Mouse (Mus musculus): Measurements from ENCODE around the gene Srp54a. TPM values are rescaled to one million over a fixed set of nuclear protein-coding genes. Genes with fewer than 3 reads are reported as not detected.

Gene Srp54a
- polyA plus RNA-seq (2015; fragmentation: Nextera tagmentation; extraction: Ambion mirVana) = 111 and 193 TPM in 2 replicates

DNA sequence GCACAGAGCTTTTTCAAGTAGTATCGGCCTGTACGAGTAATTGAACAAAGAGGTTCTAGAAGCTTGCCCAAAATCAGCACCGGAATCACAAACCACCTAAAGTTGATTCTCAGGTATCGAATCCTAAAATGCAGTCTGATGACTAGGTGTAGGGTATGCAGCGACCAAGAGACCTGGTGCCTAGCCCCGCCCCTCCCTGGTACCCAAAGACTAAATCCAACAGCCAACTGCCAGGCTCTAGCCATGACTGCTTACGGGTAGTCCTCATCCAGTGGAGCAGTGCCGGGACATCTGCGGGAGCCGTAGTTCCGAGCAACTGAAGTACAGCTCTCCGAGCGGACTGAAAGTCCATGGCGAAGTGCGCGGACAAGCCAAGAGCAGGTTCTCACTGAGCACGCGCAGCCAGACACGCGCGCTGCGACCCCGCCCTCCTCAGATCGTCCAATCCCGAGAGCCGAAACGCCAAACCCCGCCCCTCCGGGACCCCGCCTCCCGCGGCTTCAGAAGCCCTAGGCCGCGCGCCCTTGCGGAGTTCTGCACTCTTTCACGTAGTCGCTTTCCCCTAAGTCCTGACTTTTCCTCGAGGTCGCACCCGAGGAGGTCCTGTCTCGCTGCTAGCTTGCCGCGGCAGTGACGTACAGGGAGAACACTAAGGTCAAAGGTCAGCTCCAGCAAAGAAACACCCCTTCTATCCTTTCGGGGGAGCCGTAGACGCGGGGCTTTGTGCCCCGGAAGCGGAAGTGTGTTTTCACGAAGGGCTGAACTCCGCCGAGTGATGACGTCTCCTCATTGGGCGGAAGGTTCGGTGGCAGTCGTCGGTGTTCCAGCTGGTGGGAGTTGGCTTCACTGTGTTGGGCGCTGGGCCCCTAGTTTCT lies at the start of gene Srp54a, which contains the start of gene 2700097O09Rik:
Gene Srp54a (plus strand): TSS at position 537 of the 875 bp plus-strand sequence.
Gene 2700097O09Rik (minus strand): TSS at position 385 of the 875 bp plus-strand sequence.

DNA sequence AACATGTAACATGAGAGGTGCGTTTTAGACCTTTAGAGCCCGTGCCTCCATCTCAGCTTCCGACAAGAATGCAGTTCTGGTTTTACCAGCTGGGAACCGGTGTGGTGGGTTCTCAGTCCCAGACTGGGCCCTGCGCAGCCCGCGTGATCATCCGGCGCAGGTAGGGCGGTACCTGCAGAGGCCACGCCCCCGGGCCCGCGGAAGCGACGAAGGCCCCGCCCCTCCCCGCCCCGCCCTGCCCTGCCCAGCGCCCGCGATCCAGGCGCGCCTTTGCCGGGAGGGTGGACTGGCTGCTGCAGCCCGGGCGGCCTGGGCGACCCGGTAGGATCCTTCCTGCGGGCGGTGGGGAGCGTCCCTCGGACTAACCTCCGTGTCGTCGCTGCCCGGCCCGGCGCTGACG lies 44.2 kb downstream of the Srp54a start, which contains the start of gene Fam177a:
Gene Fam177a (plus strand): TSS at position 228 of the 400 bp plus-strand sequence.

DNA sequence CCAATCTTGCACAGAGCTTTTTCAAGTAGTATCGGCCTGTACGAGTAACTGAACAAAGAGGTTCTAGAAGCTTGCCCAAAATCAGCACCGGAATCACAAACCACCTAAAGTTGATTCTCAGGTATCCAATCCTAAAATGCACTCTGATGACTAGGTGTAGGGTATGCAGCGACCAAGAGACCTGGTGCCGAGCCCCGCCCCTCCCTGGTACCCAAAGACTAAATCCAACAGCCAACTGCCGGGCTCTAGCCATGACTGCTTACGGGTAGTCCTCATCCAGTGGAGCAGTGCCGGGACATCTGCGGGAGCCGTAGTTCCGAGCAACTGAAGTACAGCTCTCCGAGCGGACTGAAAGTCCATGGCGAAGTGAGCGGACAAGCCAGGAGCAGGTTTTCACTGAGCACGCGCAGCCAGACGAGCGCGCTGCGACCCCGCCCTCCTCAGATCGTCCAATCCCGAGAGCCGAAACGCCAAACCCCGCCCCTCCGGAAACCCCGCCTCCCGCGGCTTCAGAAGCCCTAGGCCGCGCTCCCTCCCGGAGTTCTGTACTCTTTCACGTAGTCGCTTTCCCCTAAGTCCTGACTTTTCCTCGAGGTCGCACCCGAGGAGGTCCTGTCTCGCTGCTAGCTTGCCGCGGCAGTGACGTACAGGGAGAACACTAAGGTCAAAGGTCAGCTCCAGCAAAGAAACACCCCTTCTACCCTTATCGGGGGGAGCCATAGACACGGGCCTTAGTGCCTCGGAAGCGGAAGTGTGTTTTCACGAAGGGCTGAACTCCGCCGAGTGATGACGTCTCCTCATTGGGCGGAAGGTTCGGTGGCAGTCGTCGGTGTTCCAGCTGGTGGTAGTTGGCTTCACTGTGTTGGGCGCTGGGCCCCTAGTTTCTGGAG lies 74.7 kb downstream of the Srp54a start, which contains the start of gene Srp54b:
Gene Srp54b (plus strand): TSS at position 546 of the 890 bp plus-strand sequence.

Other genes with a start within 250 kb of the Srp54a start
- gene Cfl2, start 217.4 kb upstream of the Srp54a start, polyA plus RNA-seq (2015; fragmentation: Nextera tagmentation; extraction: Ambion mirVana) = 168 and 187 TPM in 2 replicates
- gene Gm20403, start 93.7 kb upstream of the Srp54a start, polyA plus RNA-seq (2015; fragmentation: Nextera tagmentation; extraction: Ambion mirVana) = not detected in 2 replicates
- gene Baz1a, start 65.9 kb upstream of the Srp54a start, polyA plus RNA-seq (2015; fragmentation: Nextera tagmentation; extraction: Ambion mirVana) = 4.7 and 9.5 TPM in 2 replicates
- 21.1 and 23.4 TPM in 2 replicates for gene 2700097O09Rik, start 152 bp upstream of the Srp54a start, polyA plus RNA-seq (2015; fragmentation: Nextera tagmentation; extraction: Ambion mirVana)
- gene Fam177a, start 44.2 kb downstream of the Srp54a start, polyA plus RNA-seq (2015; fragmentation: Nextera tagmentation; extraction: Ambion mirVana) = 23.0 and 30.0 TPM in 2 replicates
- 53.2 and 80.3 TPM in 2 replicates for gene Srp54b, start 74.8 kb downstream of the Srp54a start, polyA plus RNA-seq (2015; fragmentation: Nextera tagmentation; extraction: Ambion mirVana)
- gene 1700047I17Rik2, start 119.3 kb downstream of the Srp54a start, polyA plus RNA-seq (2015; fragmentation: Nextera tagmentation; extraction: Ambion mirVana) = not detected in 2 replicates
- 62.9 and 104 TPM in 2 replicates for gene Srp54c, start 149.9 kb downstream of the Srp54a start, polyA plus RNA-seq (2015; fragmentation: Nextera tagmentation; extraction: Ambion mirVana)
- gene 1110008L16Rik, start 219.3 kb downstream of the Srp54a start, polyA plus RNA-seq (2015; fragmentation: Nextera tagmentation; extraction: Ambion mirVana) = 8.5 and 14.1 TPM in 2 replicates
- gene Ppp2r3c, start 222.7 kb downstream of the Srp54a start, polyA plus RNA-seq (2015; fragmentation: Nextera tagmentation; extraction: Ambion mirVana) = 13.1 and 13.8 TPM in 2 replicates

Data from adrenal gland, postnatal 0 days (tissue).